Mouse (Mus musculus) right cerebral cortex, postnatal 36 days (tissue): Measurements from ENCODE around the gene Nectin2.
"Not testable (repeated sequence)": the region's sequence is repeated elsewhere in the genome, so short reads cannot be mapped to it uniquely, and the experiment has no call there.

Source experiments
- DNase-seq, 2 experiments: peaks; one replicate each; pipeline ENCODE4 v3.0.0; 2022; ENCODE audit warnings: low spot score in 2 of 2, mixed read lengths in 1 of 2

Nectin2 gene

DNA sequence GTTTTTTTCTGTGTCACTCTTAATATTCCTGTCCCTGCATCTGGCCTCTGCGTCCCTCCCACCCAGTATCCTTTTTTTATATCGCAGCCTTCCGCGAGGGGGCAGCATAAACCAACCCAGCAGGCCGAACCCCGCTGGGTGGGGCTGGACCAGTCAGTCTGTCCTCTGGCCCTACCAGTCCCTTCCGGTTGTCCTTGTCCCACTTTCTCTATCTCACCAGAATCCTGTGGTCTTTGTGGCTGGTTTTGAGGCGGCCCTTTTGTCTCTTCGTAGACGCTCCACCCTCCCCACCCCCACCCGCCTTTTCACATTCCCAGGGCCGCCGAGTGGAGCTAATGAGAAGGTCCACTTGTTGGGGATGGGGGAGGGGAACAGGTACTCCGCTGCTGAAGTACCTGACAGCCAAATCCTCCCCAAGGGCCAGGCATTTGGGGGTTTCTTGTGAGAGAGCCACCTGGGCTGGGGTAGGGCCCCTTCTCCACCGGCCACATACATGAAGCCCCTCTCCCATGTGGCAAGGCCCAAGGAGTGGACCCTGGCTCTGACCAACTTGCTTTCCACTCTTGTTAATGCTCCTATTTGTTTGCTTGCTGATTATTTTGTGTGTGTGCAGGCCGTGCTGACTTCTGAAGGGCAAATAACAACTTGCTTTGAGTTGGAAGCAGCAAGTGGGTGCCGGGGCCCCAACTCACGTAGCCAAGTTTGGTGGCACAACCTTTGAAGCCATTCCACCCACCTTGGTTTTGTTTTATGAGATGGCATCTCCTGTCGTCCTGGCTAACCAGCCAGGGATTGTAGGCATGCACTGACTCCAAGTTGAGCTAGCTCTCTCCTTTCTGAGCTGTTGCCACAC lies at the start of gene Nectin2:
Gene Nectin2, minus strand, starts transcription at position 267 of the 853 bp plus-strand sequence.
- DNase-seq = peak; percentile 47 to 68

DNA sequence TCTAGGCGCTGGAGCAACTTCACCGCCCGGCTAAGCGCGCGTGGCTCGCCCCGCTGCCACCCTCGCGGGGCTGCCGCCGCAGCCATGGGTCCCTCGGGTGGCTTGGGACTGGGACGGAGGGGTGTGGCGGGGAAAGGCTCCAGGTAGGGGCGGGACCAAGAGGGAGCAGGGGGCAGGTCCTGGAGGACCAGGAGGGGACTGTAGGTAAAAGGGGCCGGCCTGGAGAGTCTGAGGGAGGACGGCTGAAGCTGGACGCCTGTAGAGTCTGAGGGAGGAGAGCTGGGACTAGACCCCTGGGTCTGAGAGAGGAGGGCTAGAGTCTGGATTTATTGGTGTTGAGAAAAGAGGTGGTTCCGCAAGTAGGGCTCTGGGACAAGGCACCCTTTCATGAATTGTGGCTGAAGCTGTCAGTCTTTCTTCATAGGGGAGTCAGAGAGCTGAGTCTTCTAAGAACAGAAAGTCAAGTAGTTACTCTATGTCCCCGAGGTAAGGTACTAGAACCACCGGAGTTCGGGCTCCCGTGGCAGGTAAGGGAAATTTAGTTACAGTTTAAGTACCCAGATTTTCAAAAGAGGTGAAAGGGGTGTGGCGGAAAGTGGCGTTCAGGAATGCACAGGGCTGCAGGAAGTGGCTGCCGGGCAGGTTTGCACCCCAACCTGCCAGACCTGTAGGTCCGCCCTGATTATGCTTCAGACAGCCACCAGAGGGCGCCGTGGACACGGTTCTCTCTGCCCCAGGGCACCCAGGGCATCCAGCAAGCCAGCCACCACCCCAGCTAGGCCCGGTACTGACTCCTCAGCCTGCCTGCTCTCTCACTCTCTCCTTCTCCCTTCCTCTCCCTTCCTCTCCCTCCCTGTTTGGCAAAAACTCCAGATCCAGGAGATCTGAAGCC lies 46.7 kb upstream of the Nectin2 start, which contains the start of gene Cblc:
Gene Cblc, minus strand, starts transcription at position 113 of the 892 bp plus-strand sequence.
- peak in 1 of 2 experiments; percentile 32 for DNase-seq

DNA sequence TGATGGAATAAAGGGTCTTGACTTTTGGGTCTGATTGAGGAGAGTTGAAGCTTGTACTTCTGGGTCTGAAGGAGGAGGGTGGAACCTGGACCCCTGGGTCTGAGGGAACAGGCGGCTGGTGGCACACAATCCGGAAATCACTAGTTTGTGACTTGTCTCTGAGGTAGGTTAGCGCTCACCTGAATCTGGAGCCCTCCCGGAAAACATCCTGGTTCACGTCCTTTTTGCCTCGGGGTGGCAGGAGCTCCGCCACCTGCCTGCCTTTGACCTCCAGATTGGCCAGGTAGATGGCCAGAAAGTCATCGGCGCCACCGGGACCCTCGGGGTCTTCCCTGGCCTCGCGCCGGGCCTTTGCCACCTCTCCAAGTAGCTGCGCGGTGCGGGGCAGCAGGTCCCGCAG lies 46.0 kb upstream of the Nectin2 start:
- DNase-seq = no peak

DNA sequence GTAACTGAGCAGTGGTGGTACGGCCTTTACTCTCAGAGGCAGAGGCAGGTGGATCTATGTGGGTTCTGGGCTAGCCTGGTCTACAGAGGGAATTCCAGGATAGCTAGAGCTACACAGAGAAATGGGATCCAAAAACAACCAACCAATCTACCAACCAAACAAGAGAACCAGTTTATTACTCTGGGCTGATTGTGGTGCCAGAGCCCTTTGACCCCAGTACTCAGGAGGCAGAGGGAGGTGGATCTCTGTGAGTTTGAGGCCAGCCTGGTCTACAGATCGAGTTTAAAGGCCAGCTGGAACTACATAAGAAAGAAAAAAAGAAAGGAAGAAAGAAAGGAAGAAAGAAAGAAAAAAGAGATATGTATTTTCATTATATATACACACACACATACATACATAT lies 45.0 kb upstream of the Nectin2 start:
- DNase-seq = no peak

DNA sequence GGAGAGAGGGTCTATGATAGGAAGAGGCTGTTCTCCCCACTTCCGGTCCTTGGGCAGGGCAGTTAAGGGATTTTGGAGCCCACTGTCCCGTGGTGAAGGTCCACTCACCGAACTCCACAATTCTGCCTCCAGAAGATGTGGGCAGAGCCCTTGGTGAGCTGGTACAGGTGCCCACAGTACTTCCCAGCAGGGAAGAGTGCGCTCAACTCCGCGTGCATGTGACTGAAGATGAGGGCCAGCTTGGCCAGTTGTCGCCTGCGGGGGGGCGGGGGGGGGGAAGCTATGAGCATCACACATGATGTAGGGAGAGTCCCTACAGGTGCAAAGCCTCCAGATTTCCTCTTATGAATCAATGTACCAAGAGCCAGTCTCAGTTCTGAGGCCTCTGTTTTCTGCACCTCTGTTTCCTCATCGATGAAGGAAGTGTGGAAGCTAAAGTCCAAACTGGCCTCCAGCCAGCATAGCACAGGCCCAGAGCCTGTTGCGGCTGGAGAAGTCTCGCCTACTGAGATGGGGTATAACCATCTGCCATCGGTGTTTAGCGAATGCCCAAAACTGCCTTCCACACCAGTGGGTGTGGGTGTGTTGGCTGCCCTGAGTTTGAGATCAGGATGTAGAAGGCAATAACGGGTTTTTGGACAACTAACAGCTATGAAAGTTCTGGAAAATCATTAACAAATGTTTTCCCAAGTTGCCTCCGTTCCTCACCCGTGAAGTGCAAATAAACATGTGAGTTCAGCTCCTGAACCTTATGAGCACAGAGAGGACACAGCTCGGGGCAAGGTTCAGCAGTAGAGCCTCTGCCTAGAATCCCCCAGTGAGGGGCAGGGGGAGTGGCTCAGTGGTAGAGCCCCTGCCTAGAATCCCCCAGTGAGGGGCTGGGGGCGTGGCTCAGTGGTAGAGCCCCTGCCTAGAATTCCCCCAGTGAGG lies 42.7 kb upstream of the Nectin2 start:
- DNase-seq = no peak

DNA sequence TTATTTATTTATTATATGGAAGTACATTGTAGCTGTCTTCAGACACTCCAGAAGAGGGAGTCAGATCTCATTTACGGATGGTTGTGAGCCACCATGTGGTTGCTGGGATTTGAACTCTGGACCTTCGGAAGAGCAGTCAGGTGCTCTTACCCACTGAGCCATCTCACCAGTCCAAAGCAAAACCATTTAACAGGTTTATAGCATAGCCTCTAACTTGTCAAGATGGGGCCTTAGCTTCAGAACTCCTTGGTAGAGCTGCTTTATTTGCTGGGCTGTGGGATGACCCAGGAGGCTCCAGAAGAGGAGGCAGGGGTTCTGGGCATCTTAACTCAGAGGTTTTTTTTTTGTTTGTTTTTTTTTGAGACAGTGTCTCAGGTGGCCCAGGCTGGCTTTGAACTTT lies 41.2 kb upstream of the Nectin2 start:
- DNase-seq = not testable (repeated sequence)

DNA sequence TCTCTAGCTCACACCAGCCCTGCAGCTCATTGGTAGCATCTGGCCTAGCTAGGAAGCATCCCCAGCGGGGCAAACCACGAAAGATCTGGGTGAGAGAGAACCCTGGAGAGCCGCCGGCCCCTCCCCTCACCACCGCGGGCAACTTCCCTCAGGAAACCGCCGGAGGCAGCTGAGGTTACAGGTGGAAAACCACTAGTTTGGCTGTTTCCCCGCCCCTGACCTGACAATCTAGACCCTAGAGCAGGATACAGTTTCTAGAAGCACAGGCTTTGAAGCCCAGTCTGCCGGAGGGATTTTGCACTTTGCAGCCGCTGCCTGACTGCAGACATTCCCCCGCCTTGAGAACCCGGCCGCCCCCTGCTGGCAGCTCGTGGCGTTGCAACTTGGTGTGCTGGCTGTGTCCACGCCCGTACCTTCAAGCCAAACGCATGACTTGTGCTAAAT lies 39.6 kb upstream of the Nectin2 start:
- DNase-seq = peak; percentile 57 to 64

DNA sequence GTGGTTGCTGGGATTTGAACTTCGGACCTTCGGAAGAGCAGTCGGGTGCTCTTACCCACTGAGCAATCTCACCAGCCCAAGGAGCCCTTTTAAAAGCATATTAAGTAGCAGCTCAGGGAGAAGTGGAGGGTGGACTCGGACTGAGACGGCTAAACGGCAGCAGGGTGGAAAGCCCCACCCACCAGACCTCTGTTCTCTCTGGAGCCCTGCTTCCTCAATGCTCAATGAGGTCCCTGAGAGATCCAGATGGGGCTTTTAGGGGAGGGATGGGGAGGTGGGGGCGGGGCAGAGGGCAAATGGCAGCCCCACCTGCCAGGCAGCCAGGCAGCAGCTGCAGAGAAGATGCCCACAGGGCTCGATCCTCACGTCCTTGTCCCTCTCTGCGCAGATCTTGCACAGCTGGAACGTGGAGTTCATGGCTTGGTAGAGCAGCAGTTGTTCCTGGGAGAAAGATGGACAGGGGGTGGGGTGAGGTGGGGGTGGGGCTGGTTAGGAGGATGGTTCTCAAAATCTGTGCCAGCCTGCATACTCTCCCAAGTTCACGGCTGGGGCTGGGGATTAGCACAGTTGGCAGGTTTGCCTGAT lies 35.7 kb upstream of the Nectin2 start:
- DNase-seq = no peak

DNA sequence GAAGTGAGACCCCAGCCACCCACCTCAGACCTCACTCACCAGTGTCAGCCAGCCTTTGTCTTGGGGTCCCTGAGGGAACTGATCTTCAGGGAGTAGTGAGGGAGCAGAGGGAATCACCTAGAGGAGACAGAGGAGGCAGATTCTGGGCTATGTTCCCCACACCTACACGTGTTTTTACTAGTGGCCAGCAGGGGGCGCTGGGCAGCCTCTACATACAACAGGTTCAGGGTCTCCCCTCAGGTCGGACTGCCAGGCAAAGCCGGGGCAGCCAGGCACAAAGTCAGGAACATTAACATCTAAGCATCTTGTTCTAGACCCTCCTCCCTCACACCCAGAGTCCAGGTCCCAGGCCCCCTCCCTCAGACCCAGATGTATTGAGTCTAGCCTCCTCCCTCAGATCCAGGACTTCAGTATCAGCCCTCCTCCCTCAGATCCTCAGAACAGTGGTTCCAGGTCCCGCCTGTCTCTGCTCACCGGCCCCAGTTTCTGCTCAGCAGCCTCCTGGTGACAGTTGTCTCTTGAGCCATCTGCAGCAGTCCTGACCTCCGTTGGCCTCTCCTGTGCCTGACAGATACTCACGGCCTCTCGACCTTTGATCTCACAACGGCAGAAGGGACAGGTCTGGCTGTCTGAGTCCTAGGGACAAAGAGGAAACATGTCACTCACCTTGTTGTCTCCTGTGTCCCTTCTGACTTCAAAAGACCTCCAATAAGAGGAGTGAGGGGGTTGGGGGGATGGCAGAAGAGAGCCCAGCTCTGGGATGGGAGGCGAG lies 34.7 kb upstream of the Nectin2 start:
- DNase-seq = no peak

DNA sequence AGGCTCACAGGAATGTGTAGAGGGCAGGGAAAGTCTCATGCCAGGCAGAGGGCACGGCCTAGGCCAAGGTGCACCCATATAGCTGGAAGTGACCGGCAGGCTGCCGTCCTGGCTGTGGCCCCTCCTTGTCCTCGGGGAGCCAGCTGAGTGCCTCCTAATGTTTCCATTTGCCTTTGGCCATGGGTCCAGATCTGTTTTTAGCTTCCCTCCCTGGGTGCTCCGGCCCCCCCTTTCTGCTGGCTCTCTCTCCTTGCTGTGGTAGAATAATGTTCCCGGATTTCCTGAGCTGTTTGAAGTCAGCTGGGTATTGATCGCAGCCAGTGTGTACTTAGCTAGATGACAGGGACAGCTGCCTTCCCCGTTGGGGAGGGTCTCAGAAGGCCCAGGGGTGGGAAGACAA lies 33.3 kb upstream of the Nectin2 start:
- DNase-seq = no peak

DNA sequence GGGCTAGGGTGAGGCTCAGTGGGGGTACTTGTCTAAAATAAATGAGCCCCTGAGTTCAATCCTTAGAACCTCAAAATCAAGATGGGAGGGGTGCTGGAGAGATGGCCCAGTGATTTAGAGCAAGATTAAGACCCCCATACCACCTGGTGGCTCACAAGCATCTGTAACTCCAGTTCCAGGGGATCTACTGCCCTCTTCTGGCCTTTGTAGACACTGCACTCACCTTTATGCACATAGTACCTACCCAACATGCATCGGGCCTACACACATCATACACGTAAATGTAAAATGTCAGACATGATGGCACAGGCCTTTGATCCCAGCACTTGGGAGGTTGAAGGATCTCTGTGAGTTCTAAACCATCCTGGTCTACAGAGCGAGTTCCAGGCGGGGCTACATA lies 32.4 kb upstream of the Nectin2 start:
- DNase-seq = no peak

DNA sequence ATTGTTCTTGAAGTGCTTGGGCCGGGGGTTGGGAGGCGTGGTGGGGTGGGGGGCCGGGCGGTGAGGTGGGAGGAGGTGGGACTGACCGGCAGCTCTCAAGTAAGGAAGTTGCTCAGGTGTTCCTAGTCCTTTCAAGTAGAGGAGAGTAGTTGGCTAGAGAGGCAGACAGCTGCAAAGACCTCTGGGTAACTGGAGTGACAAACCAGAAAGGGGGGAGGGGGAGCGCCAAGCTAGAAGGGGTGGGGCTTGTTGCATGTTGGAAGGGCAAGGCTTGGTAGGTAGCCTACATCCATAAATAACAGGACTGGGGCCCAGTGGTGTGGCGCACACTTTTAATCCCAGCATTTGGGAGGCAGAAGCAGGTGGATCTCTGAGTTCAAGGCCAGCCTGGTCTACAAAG lies 31.5 kb upstream of the Nectin2 start:
- DNase-seq = no peak

DNA sequence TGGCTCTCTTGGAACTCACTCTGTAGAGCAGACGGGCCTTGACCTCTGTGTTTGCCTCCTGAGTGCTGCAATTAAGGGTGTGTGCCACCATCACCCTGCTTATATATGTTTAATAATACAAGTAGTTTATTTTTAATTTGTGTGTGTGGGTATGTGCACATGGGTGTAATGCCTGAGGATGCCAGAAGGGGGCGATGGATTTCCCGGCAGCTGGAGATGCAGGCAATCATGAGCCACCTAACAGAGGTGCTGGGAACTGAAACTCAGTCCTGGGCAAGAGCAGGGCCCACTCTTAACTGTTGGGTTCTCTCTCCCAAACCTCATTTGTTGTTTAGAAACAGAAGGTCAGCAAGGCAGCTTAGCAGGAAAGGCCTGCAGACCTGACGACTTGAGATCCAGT lies 29.6 kb upstream of the Nectin2 start:
- no peak for DNase-seq

DNA sequence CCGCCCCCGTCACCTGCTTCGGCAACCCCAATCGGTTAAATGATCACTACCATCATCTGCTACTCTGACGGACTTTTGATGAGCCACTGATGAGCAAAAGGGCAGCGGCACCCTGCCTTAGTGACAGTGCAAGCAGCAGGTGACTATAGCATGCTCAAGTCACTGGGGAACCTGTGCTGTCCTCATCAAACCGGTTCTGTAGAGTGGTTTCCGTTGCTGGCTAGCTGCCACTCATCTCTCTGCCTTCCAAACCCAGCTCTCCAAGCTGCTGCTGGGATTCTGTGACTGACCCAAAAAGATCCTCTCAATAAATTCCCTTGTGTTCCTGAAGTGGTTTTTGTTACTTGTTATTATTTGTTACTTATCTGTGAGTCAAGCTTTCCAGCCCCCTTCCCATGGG lies 28.4 kb upstream of the Nectin2 start:
- no peak for DNase-seq

DNA sequence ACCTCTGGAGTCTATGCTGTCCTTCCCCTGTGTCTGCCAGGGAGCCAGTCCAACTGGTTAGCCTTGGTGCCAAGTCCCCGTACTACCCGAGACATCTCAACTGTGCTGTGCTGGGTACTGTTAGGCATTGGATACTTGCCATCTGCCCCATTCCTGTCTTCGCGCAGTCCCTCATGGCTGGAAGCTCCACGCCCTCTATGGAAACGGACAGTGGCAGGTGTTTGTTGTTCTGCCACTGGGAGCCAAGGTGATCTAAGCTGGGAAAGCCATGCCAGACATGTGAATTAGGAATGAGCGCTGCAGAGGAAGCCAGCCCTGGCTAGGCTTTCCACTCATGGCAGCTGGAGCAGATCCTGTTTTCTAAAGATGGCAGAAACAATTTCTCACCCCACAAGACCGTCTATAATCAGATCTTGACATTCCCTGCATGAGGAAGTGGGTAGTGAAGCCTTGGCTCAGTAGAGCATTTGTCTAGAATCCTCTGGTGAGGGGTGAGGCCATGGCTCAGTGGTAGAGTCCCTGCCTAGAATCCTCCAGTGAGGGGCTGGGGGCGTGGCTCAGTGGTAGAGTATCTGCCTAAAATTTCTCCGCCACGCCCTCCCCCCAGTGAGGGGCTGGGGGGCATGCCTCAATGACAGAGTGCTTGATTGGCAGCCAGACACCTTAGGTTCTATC lies 26.9 kb upstream of the Nectin2 start:
- no peak for DNase-seq

DNA sequence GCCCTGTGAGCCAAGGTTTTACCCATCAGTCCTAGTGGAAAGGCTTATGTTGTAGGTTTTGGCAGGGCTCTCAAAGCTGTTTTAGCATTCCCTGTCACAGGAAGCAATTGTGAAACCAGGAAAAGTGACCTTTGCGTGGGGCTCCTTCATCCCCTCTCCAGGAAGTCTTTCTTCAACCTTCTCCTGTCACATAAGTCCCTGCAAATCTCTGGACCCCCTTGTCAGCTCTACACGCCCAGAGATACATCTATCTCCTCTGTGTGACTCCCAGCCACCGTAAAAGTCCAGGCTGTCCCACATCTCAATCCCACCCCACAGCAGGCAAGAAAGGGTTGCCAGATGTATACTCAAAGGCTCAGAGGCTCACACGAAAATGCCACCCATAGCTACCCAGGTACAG lies 21.4 kb upstream of the Nectin2 start:
- DNase-seq = no peak

DNA sequence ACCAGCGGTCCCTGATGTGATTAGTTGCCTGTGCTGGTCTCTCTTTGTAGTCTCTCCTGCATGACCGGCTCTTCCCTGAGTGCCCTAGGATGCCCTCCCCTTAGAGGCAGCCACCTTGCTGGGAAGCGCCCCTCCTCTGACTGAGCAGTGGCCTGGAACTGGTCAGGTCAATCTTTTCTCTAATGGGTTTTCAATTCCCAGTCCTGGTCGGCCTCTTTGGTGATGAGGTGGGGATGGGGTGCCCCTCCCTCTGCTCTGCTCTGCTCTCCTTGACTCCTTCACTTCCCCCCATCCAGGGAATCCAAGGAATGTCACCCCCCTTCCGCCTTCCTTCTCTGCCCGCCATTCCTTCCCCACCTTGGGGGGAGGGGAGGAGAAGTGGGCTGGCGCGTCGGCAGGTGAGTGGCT lies 20.7 kb upstream of the Nectin2 start, which contains the start of gene Bcam:
Gene Bcam, minus strand, starts transcription at position 33 of the 408 bp plus-strand sequence.
- no peak for DNase-seq

DNA sequence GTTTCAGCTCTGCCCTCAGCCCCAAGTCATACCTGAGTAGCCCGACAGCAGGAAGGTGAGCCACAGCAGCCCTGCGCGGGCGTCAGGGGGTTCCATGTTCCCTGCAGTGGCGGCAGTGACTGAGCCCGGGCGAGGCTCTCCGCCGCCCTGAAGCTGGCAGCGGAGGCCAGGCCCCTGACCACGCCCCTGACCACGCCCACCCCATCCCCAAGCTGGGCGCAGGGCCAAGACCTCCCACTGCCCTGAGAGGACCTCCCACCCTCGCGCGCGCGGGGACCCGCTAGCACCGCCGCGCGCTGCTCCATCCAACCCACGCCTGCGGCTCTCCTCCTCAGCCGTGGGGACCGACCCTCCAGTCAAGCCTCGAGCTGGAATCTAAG lies 20.1 kb upstream of the Nectin2 start:
- DNase-seq = no peak
